Mouse (Mus musculus) adrenal gland, postnatal 36 days (tissue): Measurements from ENCODE around the gene Asah2. TPM values are rescaled to one million over a fixed set of nuclear protein-coding genes. Genes with fewer than 3 reads are reported as not detected.

ENCODE experiments used
- DNase-seq, 2 experiments: peaks; one replicate each; pipeline ENCODE4 v3.0.0; 2021; ENCODE audit warnings: mixed read lengths in 1 of 2
- total RNA-seq, 2 experiments: library from RNA; stranded (reverse); gene quantifications; 2 replicates each; pipeline ENCODE4 v1.2.3; 2021

Gene Asah2
- total RNA-seq, 2 experiments from 2014 or later: 19.3 to 24.2 TPM

DNA sequence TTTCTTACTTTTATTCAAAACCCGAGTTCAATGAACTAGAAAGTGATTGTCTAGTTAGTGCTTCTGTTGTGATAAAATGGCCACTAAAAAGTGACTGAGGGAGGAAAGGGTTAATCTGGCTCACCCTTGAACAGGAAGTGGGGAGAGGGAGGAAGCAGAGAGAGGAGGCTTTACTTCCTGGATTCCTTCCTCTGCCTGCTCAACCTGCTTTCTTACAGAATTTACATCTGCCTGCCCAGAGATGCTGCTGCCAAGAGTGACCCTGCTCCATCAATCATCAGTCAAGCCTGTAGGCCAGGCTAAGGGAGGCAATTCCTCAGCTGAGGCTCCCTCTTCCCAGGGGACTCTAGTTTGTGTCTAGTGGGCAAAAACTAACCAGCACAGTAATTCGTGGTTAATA lies 132.1 kb downstream of the Asah2 start:
- DNase-seq: no peak

GRCm38 (mm10) chr19:31971998-31972397 lies 136.0 kb downstream of the Asah2 start:
- peak; percentile 83 to 85 for DNase-seq

- no peak for DNase-seq
These were observed 136.6 kb downstream of the Asah2 start for GRCm38 (mm10) chr19:31971405-31971804.

GRCm38 (mm10) chr19:31967933-31968532 lies 140.0 kb downstream of the Asah2 start:
- DNase-seq: no peak

GRCm38 (mm10) chr19:31963147-31963546 lies 144.9 kb downstream of the Asah2 start:
- no peak for DNase-seq

DNA sequence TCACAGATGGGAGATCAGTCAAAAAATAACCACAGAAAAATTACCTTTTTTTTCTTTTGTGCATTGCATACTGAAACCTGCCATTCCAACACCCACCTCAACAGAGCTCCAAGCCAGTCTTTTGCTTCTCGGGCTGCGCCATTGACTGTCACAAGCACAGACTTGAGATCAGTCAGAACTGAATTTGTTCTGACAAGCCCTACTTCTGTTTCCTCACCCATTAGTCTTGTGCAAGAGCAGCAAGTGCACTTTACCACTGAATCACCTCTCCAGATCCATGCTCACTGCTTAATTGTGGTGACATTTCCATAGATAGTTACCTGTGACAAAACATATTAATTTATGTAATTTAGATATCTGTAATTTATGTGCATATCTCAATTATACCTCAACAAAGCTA lies 147.6 kb downstream of the Asah2 start:
- no peak for DNase-seq

GRCm38 (mm10) chr19:31956359-31956758 lies 151.7 kb downstream of the Asah2 start:
- no peak for DNase-seq

DNA sequence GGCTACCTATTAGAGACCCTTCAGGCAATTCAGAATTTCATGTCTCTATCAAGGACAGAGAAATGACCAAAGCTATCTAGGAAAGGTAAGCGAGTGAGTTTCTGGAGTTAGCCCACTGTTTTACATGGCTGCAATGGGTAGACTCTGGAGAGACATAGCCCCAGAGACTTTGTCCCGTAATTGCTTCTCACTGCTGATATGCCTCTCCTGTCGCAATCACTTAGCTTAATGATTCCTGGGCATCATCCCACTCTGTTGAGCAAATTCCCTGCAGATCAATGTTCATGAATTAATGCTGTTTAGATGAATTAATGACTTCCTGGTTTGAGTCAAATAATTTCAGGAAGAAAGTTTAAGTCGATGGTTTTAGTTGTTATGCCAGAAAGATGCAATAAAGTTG lies 153.3 kb downstream of the Asah2 start:
- DNase-seq: no peak

DNA sequence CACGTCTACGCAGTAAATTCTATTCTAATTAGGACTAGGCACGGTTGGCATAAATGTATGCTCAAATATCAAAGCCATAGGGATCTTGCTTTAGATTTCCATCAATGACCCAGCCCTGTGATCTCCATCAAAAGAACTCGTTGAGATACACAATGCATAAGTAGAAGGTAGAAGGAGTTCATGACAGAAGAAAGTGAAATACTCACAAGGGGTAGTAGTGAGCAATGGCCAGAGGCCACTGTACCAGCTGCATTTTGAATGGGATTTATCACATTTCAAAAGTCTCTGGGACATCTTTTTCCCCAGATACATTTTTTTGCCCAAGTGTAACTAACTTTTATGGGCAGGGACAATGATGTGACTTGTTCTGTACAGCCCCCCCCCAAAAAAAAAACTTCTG lies 153.7 kb downstream of the Asah2 start:
- no peak for DNase-seq

GRCm38 (mm10) chr19:31953799-31954198 lies 154.2 kb downstream of the Asah2 start:
- no peak for DNase-seq

GRCm38 (mm10) chr19:31950793-31951489 lies 157.1 kb downstream of the Asah2 start:
- DNase-seq: no peak

Other genes with a start within 250 kb of the Asah2 start
- gene A1cf, start 239.4 kb downstream of the Asah2 start, total RNA-seq: under 1 TPM in 1 of 2 experiments, not detected in 1; 0.17 TPM